26 mouse cellular contexts compared by ENCODE assay signal in the genomic region with DNA sequence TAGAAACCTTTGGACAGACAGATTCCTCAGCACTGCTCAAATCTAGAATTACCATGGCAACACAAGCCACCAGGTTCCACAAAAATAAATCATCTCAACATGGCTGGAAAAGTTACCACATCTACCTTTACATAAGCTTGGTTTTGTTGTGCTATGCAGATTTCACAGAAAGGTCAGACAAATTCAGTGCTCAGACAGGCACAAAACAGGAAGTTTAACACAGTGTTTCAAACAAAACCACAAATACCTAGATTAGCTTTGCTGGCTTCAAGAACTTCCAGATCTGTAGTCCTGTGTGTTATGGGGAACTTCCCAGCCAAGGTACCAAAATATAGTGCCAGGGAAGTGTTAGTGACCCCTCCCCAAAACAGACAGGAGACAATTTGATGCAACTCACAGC. TPM values are rescaled to one million over a fixed set of nuclear protein-coding genes. Genes with fewer than 3 reads are reported as not detected.
DNase-seq lines count a peak whose midpoint lies in the region; ATAC-seq and TF ChIP-seq lines count a peak whose summit lies in the region.
"Had no signal": no experiment of that assay in that cellular context is flagged by ENCODE, and none has a peak within 500 bp of the region (broad histone marks: within the 10 kb centered on the region; RNA-seq: fewer than 3 reads in every experiment).

No protein-coding gene starts in this region.

- no peak for TF ChIP-seq RAD21 in MEL (IDR thresholded peaks at IDR 0.05; ENCODE audit: low read depth, low read length)

- no peak overlapping the region for H3K4me3 ChIP-seq in lung, postnatal 0 days (ENCODE audit: low read depth, low read length)
- no peak overlapping the region for H3K4me3 ChIP-seq in MEL (ENCODE audit: control insufficient read depth in 1 of 2, insufficient read depth in 1 of 2, low read depth in 2 of 2, low read length in 2 of 2)
- H3K4me3 ChIP-seq in layer of hippocampus, adult 2 months, result no peak overlapping the region
- no peak overlapping the region for H3K4me3 ChIP-seq in hindbrain, embryonic 10.5 days
- no peak overlapping the region for H3K4me3 ChIP-seq in embryonic facial prominence, embryonic 10.5 days
- H3K4me3 ChIP-seq: embryonic facial prominence, embryonic 12.5 days; heart, embryonic 12.5 days; hindbrain, embryonic 13.5 days; intestine, embryonic 15.5 days; limb, embryonic 15.5 days; liver, embryonic 15.5 days; midbrain, embryonic 10.5 days; neural tube, embryonic 15.5 days had no signal

- H3K36me3 ChIP-seq in lung, postnatal 0 days (ENCODE audit: insufficient read depth, low read length), result no peaks in the 10 kb centered on the region
- H3K36me3 ChIP-seq in MEL (ENCODE audit: control insufficient read depth in 1 of 2, insufficient read depth in 2 of 2, low read length in 2 of 2), result no peaks in the 10 kb centered on the region
- no peaks in the 10 kb centered on the region for H3K36me3 ChIP-seq in hindbrain, embryonic 10.5 days
- H3K36me3 ChIP-seq in embryonic facial prominence, embryonic 10.5 days (replicated peaks), result no peaks in the 10 kb centered on the region
- H3K36me3 ChIP-seq: embryonic facial prominence, embryonic 12.5 days; heart, embryonic 12.5 days; hindbrain, embryonic 13.5 days; intestine, embryonic 15.5 days; limb, embryonic 15.5 days; liver, embryonic 15.5 days; midbrain, embryonic 10.5 days; neural tube, embryonic 15.5 days had no signal

- H3K9me3 ChIP-seq in lung, postnatal 0 days (ENCODE audit: low read length), result peaks cover 9% of the 10 kb centered on the region
- H3K9me3 ChIP-seq in MEL (replicated peaks; ENCODE audit: insufficient read depth, low read length), result no peaks in the 10 kb centered on the region
- peaks cover 19% of the 10 kb centered on the region for H3K9me3 ChIP-seq in hindbrain, embryonic 10.5 days
- peaks cover 21% of the 10 kb centered on the region for H3K9me3 ChIP-seq in embryonic facial prominence, embryonic 10.5 days
- H3K9me3 ChIP-seq: limb, embryonic 15.5 days; liver, embryonic 15.5 days; neural tube, embryonic 15.5 days had no signal

- peak; percentile 10 for DNase-seq in lung, postnatal 0 days (ENCODE audit: low spot score)
- no peak for DNase-seq in lung, postnatal 10 days
- DNase-seq in MEL (ENCODE audit: low read depth, low spot score), result peak; percentile 47
- DNase-seq in layer of hippocampus, adult 2 months (ENCODE audit: low spot score in 2 of 2), result no peak
- no peak for DNase-seq in hindbrain, embryonic 10.5 days (ENCODE audit: low spot score)
- DNase-seq in embryonic facial prominence, embryonic 10.5 days (ENCODE audit: low spot score), result no peak
- DNase-seq: adrenal gland, postnatal 25 days; cerebellum, adult 9-11 months; gastrocnemius, postnatal 25 days had no signal

- H3K79me2 ChIP-seq in MEL (ENCODE audit: control insufficient read depth, insufficient read depth, low read length, poor library complexity), result no peaks in the 10 kb centered on the region

- TF ChIP-seq POLR2A in MEL (IDR thresholded peaks at IDR 0.05; ENCODE audit: control insufficient read depth in 1 of 2, insufficient read depth in 1 of 2, low read depth in 1 of 2, low read length in 2 of 2, poor library complexity in 1 of 2), result no peak

- H3K4me2 ChIP-seq in lung, postnatal 0 days (replicated peaks; ENCODE audit: low read depth, low read length), result no peak overlapping the region
- H3K4me2 ChIP-seq: embryonic facial prominence, embryonic 12.5 days; heart, embryonic 12.5 days; hindbrain, embryonic 13.5 days; intestine, embryonic 15.5 days; limb, embryonic 15.5 days; liver, embryonic 15.5 days; neural tube, embryonic 15.5 days had no signal

- no peaks in the 10 kb centered on the region for H3K4me1 ChIP-seq in lung, postnatal 0 days (ENCODE audit: insufficient read depth, low read depth, low read length)
- no peaks in the 10 kb centered on the region for H3K4me1 ChIP-seq in MEL (ENCODE audit: control insufficient read depth in 1 of 2, insufficient read depth in 2 of 2, low read length in 2 of 2)
- H3K4me1 ChIP-seq in hindbrain, embryonic 10.5 days (replicated peaks), result no peaks in the 10 kb centered on the region
- no peaks in the 10 kb centered on the region for H3K4me1 ChIP-seq in embryonic facial prominence, embryonic 10.5 days
- H3K4me1 ChIP-seq: embryonic facial prominence, embryonic 12.5 days; heart, embryonic 12.5 days; hindbrain, embryonic 13.5 days; intestine, embryonic 15.5 days; limb, embryonic 15.5 days; liver, embryonic 15.5 days; midbrain, embryonic 10.5 days; neural tube, embryonic 15.5 days had no signal

- no peak for TF ChIP-seq EP300 in lung, postnatal 0 days (IDR thresholded peaks at IDR 0.05)
- TF ChIP-seq EP300 in MEL (IDR thresholded peaks at IDR 0.05; ENCODE audit: low read depth in 1 of 2, low read length in 2 of 2), result no peak

- no peak overlapping the region for H3K9ac ChIP-seq in lung, postnatal 0 days (replicated peaks; ENCODE audit: low read depth)
- no peak overlapping the region for H3K9ac ChIP-seq in MEL (ENCODE audit: control insufficient read depth, low read depth, low read length, poor library complexity, severe bottlenecking)
- H3K9ac ChIP-seq: embryonic facial prominence, embryonic 12.5 days; heart, embryonic 12.5 days; hindbrain, embryonic 13.5 days; intestine, embryonic 15.5 days; limb, embryonic 15.5 days; liver, embryonic 15.5 days; neural tube, embryonic 15.5 days had no signal

- H3K27ac ChIP-seq in lung, postnatal 0 days (ENCODE audit: low read length), result no peak overlapping the region
- H3K27ac ChIP-seq in MEL (ENCODE audit: control insufficient read depth, low read depth, low read length), result no peak overlapping the region
- H3K27ac ChIP-seq in layer of hippocampus, adult 2 months, result no peak overlapping the region
- H3K27ac ChIP-seq in hindbrain, embryonic 10.5 days, result no peak overlapping the region
- no peak overlapping the region for H3K27ac ChIP-seq in embryonic facial prominence, embryonic 10.5 days (replicated peaks)
- H3K27ac ChIP-seq: embryonic facial prominence, embryonic 12.5 days; hindbrain, embryonic 13.5 days; intestine, embryonic 15.5 days; limb, embryonic 15.5 days; liver, embryonic 15.5 days; midbrain, embryonic 10.5 days; neural tube, embryonic 15.5 days had no signal

- no peak for TF ChIP-seq CTCF in lung, postnatal 0 days (IDR thresholded peaks at IDR 0.05)
- TF ChIP-seq CTCF in MEL (IDR thresholded peaks at IDR 0.05 in 2 of 3, conservative IDR thresholded peaks at IDR 0.05 in 1 of 3; ENCODE audit: control insufficient read depth in 1 of 3, insufficient read depth in 1 of 3, low read depth in 2 of 3, low read length in 3 of 3, poor library complexity in 1 of 3, severe bottlenecking in 1 of 3), result no peak
- TF ChIP-seq CTCF in layer of hippocampus, adult 2 months (conservative IDR thresholded peaks at IDR 0.05), result no peak

- no peak for ATAC-seq in lung, postnatal 0 days
- peak; percentile 22 to 80; a peak in 1 of 4 replicates for ATAC-seq in hematopoietic stem cell, adult 5-6 weeks (replicated peaks in 1 of 2; ENCODE audit: insufficient read depth in 1 of 2, low FRiP score in 2 of 2, low TSS enrichment in 1 of 2, low read depth in 1 of 2, poor library complexity in 2 of 2, severe bottlenecking in 2 of 2)
- ATAC-seq: intestine, embryonic 15.5 days had no signal

- H3K27me3 ChIP-seq in lung, postnatal 0 days (replicated peaks; ENCODE audit: insufficient read depth, low read length), result no peaks in the 10 kb centered on the region
- no peaks in the 10 kb centered on the region for H3K27me3 ChIP-seq in MEL (ENCODE audit: control insufficient read depth in 1 of 2, insufficient read depth in 2 of 2, low read length in 2 of 2)
- H3K27me3 ChIP-seq in hindbrain, embryonic 10.5 days (ENCODE audit: insufficient read depth, poor library complexity, severe bottlenecking), result no peaks in the 10 kb centered on the region
- no peaks in the 10 kb centered on the region for H3K27me3 ChIP-seq in embryonic facial prominence, embryonic 10.5 days (replicated peaks; ENCODE audit: low read depth, poor library complexity, severe bottlenecking)
- H3K27me3 ChIP-seq: embryonic facial prominence, embryonic 12.5 days; heart, embryonic 12.5 days; hindbrain, embryonic 13.5 days; intestine, embryonic 15.5 days; limb, embryonic 15.5 days; liver, embryonic 15.5 days; neural tube, embryonic 15.5 days had no signal

TF ChIP-seq in MEL, 35 proteins besides CTCF, POLR2A, EP300 and RAD21 (continues in another document):
- no peak for TF ChIP-seq SMC3 (IDR thresholded peaks at IDR 0.05; ENCODE audit: low read depth, low read length)
- no peak for TF ChIP-seq CHD1 (IDR thresholded peaks at IDR 0.05; ENCODE audit: low read depth, low read length)
- no peak for TF ChIP-seq NRF1 (IDR thresholded peaks at IDR 0.05; ENCODE audit: insufficient read depth, low read depth, low read length, poor library complexity, severe bottlenecking)
- TF ChIP-seq USF2 (IDR thresholded peaks at IDR 0.05; ENCODE audit: borderline replicate concordance in 1 of 2, insufficient read depth in 1 of 2, low read depth in 1 of 2, low read length in 2 of 2), result no peak
- no peak for TF ChIP-seq TCF12 (IDR thresholded peaks at IDR 0.05; ENCODE audit: low read depth, low read length)
- TF ChIP-seq POLR2AphosphoS2 (IDR thresholded peaks at IDR 0.05; ENCODE audit: low read length), result no peak
- TF ChIP-seq USF1 (IDR thresholded peaks at IDR 0.05; ENCODE audit: low read depth, low read length), result no peak
- no peak for TF ChIP-seq MAX (IDR thresholded peaks at IDR 0.05; ENCODE audit: low read length)
- TF ChIP-seq NELFE (IDR thresholded peaks at IDR 0.05; ENCODE audit: low read depth, low read length), result no peak
- no peak for TF ChIP-seq MAZ (IDR thresholded peaks at IDR 0.05; ENCODE audit: low read depth, low read length)

RNA-seq across cellular contexts. Expression of gene Phf3, which starts 47.5 kb away (rescaled TPM):
- polyA plus RNA-seq in lung, postnatal 0 days (2015; fragmentation: Nextera tagmentation; extraction: Ambion mirVana), result 28.2 and 29.6 TPM in 2 replicates
- 32.5 and 41.1 TPM in 2 replicates for total RNA-seq in MEL (2012; rRNA removed)
- 100 to 1,000 TPM in 1 of 2 experiments, 10 to 100 TPM in 1; 50.6 to 606 TPM for polyA plus RNA-seq in MEL (2012; ENCODE audit: insufficient read depth in 1 of 2, insufficient read length in 2 of 2, low read depth in 1 of 2, low replicate concordance in 2 of 2, missing spikeins in 1 of 2)
- 187 and 193 TPM in 2 replicates for total RNA-seq in hematopoietic stem cell, adult 5-6 weeks (2017)
- total RNA-seq in layer of hippocampus, adult 2 months (2021), result 10 to 100 TPM; 83.6 to 99.1 TPM
- polyA plus RNA-seq in hindbrain, embryonic 10.5 days (2016; fragmentation: Nextera tagmentation; extraction: Ambion mirVana), result 25.3 and 27.6 TPM in 2 replicates
- polyA plus RNA-seq in embryonic facial prominence, embryonic 10.5 days (2016; fragmentation: Nextera tagmentation; extraction: Ambion mirVana), result 32.6 and 32.7 TPM in 2 replicates

RNA-seq across cellular contexts. Expression of gene AC153137.1, which starts 56.5 kb away (rescaled TPM):
- polyA plus RNA-seq in lung, postnatal 0 days (2015; fragmentation: Nextera tagmentation; extraction: Ambion mirVana), result 0.20 and 0.57 TPM in 2 replicates
- not detected in 2 replicates for total RNA-seq in MEL (2012; rRNA removed)
- not detected for polyA plus RNA-seq in MEL (2012; ENCODE audit: insufficient read depth in 1 of 2, insufficient read length in 2 of 2, low read depth in 1 of 2, low replicate concordance in 2 of 2, missing spikeins in 1 of 2)
- total RNA-seq in hematopoietic stem cell, adult 5-6 weeks (2017), result not detected in 2 replicates
- not detected for total RNA-seq in layer of hippocampus, adult 2 months (2021)
- polyA plus RNA-seq in hindbrain, embryonic 10.5 days (2016; fragmentation: Nextera tagmentation; extraction: Ambion mirVana), result not detected in 2 replicates
- not detected in 2 replicates for polyA plus RNA-seq in embryonic facial prominence, embryonic 10.5 days (2016; fragmentation: Nextera tagmentation; extraction: Ambion mirVana)
- total RNA-seq: adrenal gland, postnatal 25 days; gastrocnemius, postnatal 25 days; heart, postnatal 10 days; layer of hippocampus, postnatal 14 days; left cerebral cortex, adult 8-10 months; left cerebral cortex, postnatal 4 days; midbrain, postnatal 0 days had no signal
- polyA plus RNA-seq: embryonic facial prominence, embryonic 12.5 days; forebrain, embryonic 11.5 days; heart, embryonic 12.5 days; hindbrain, embryonic 13.5 days; intestine, embryonic 15.5 days; limb, embryonic 15.5 days; liver, embryonic 15.5 days; midbrain, embryonic 10.5 days; midbrain, postnatal 0 days; neural tube, embryonic 15.5 days; small intestine, adult 2 months; thymus, postnatal 0 days had no signal

Comparison
In these comparisons a context has a peak if more than half of its experiments do, and no peak if none do; other contexts are left out.
1. DNase-seq: peak in lung, postnatal 0 days (single experiment) and MEL (single experiment); none in lung, postnatal 10 days (single experiment), layer of hippocampus, adult 2 months (0 of 2), hindbrain, embryonic 10.5 days (single experiment) and embryonic facial prominence, embryonic 10.5 days (single experiment).